Mouse (Mus musculus) cerebellum, adult 2 months (tissue): ENCODE data around the gene Abcb11.

ENCODE experiments used
- CTCF ChIP-seq: fragments of 200-500 bp; IDR thresholded peaks from 2 replicates; pipeline ENCODE4 v1.5.1; 2011; ENCODE audit warnings: low read depth, mild to moderate bottlenecking, control low read depth, low read length, moderate library complexity, borderline replicate concordance; ENCODE audit not compliant: insufficient read depth
- POLR2A ChIP-seq: fragments of 200-500 bp; IDR thresholded peaks from 2 replicates; pipeline ENCODE4 v1.6.1; 2011; ENCODE audit warnings: low read length, control low read depth, borderline replicate concordance; ENCODE audit not compliant: insufficient read depth

DNA sequence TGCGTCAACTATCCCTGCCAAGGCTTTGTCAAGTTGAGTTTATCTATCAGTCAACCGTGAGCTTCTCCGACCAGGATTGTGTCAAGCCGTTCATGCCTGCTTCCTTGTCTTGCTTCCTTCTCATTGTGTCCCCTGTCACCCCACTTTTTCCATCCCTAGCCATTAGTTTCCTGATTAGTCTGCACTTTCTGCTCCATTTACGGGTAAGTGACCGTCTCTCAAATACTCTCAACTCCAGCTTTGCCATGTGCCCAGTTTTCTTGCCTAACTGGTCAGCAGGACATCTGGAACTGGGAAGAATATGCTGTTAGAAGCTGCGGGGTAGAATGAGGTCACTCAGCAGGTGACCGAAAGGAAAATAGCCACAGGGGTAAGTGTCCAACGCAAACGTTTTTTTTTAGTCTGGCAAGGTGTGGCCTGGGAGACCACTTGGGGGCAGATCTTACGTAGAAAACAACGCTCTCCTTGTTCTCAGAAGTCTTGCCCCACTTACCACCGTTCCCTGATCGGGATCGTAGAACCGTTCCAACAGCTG, 94.1 kb downstream of the Abcb11 start:
- TF ChIP-seq CTCF: no peak
- TF ChIP-seq POLR2A: no peak
